Mouse (Mus musculus) embryonic fibroblast, embryonic 13.5 days (primary cell): ENCODE measurements at regions not wholly inside any gene's neighbourhood (a gene's known extent, or its start where the extent isn't known, plus 50 kb on each side); places are given as distances from the start of the nearest gene placed in this dataset.

Source experiments
- CTCF ChIP-seq: IDR thresholded peaks from 2 replicates; pipeline ENCODE4 v1.5.1; 2011; ENCODE audit warnings: mild to moderate bottlenecking, control low read depth, low read length, moderate library complexity, borderline replicate concordance; ENCODE audit not compliant: insufficient read depth
- POLR2A ChIP-seq: IDR thresholded peaks from 2 replicates; pipeline ENCODE4 v1.6.1; 2011; ENCODE audit warnings: low read depth, mild to moderate bottlenecking, control low read depth, low read length, moderate library complexity

DNA sequence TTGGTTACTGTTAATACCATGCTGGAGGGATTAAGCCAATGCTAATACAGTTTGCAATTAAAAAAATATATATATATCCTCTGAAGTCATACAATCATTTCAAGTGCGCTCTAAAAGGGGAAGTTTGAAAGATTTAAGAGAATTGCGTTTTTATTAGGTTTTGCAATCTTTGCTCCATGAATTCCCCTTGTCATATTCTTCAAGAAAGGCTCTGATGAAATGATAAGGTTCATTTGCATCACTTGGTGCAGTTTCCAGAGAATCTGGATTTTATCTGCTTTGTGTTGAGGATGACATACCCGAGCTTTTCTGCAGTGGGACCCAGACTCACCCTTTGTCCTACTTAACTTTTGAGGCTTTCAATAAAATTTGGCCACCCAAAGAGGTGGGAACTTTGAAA is 216.4 kb upstream of the Fggy start:
- TF ChIP-seq POLR2A (no peak), CTCF (no peak)
